Mouse (Mus musculus): ENCODE data around the gene Tprgl.
A peak's percentile ranks its signal among the peaks of the same experiment; 100 is the strongest.

Tprgl gene

GRCm38 (mm10) chr4:154159002-154159401 lies 1.5 kb downstream of the Tprgl start:
- DNase-seq, result peak; percentile 81

DNA sequence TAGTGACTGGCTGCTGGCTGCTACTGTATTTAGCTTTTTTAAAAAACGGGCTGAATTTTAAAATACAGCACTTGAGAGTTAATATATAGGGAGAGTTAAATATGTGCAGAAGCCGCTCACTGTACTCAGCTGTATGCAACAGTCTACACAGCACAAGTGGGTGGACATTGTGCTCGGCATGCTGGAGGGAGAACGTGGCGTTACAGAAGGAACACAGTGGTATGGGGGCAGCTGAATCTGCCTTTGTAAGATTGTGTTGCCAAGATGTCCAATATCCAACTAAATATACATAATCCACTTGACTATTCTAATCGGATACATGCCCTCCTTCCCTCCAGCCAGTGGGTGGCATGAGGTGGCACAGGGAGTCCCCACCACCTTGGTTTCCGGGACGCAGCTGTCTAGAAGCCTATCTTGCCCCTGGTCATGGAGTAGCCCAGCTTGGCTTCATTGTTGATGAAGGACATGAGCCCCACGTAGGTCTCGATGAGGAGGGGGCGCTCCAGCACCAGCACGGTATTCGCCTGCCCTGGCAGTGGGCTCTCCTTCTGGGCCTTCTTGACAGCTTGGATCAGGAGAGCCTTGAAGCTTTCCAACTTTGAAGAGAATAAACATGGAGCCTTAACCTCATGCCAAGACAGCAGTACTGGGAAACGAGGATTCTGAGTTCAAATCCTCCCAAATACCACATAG lies 2.4 kb downstream of the Tprgl start:
- no peak for DNase-seq

- DNase-seq, result no peak
Observed at GRCm38 (mm10) chr4:154156050-154156449, 4.4 kb downstream of the Tprgl start.

DNA sequence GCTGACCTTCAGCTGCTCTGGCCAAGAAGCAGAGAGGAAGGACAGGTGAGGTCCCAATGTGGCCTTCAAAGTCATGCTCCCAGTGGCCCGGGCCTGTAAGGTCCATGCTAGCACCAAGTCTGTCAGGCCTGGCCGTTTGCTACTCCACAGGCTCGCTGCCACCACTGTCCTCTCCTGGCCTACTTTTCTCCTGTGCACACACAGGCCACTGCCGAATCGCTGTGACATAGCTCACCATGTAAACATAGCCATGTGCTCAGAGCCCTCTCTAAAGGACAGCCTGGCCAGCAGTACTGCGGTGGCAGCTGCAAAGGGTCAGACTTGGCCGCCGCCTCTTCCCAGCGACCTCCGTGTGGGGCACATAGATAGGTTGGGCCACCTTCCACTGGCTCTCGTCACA lies 6.4 kb downstream of the Tprgl start:
- DNase-seq, result no peak

- no peak for DNase-seq
Observed at GRCm38 (mm10) chr4:154146342-154146741, 14.1 kb downstream of the Tprgl start.

DNA sequence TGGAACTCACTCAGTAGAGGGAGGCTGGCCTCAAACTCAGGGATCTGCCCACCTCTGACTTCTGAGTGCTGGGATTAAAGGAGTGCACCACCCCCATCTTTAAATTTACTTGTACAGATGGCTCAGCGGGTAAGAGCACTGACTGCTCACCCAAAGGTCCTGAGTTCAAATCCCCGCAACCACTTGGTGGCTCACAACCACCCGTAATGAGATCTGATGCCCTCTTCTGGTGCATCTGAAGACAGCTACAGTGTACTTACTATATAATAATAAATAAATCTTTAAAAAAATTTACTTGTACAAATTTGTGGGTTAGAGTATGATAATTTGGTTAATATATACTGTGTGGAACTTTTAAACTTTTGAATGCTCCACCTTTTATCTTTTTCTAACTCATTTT lies 15.8 kb downstream of the Tprgl start:
- no peak for DNase-seq

GRCm38 (mm10) chr4:154142211-154143040 lies 18.0 kb downstream of the Tprgl start, which contains the start of gene Wrap73:
TSS of gene Wrap73 (plus strand) at chr4:154142372.
- peak; percentile 88 for DNase-seq

GRCm38 (mm10) chr4:154141009-154141867 lies 19.2 kb downstream of the Tprgl start:
- no peak for DNase-seq

- no peak for DNase-seq
Observed at GRCm38 (mm10) chr4:154140213-154141008, 20.1 kb downstream of the Tprgl start.

DNA sequence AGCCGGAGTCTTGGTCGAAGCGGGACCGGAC lies 20.5 kb downstream of the Tprgl start, which contains the start of gene Trp73:
TSS of gene Trp73 (minus strand) at position 27 of the 31 bp plus-strand sequence.
- no peak for DNase-seq

- no peak for DNase-seq
Observed at GRCm38 (mm10) chr4:154139671-154140181, 20.7 kb downstream of the Tprgl start.

DNA sequence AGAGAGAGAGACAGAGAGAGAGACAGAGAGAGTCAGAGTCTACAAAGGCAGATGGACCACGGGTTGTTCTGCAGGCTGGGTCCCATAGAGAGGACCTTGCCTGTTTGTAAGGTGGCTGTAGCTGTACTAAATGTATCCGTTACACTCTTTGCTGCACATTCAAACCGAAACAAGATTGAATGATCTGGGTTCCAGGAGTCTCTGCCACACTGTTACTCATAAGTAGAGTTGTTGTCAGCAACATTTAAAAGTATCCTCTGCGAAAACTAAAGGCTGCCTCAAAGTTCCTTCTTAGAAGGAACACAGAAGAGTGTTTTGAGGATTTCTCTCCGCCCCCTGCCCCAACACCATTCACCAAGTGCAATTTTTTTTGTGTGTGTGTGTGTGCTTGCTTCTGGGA lies 23.3 kb downstream of the Tprgl start:
- no peak for DNase-seq

DNA sequence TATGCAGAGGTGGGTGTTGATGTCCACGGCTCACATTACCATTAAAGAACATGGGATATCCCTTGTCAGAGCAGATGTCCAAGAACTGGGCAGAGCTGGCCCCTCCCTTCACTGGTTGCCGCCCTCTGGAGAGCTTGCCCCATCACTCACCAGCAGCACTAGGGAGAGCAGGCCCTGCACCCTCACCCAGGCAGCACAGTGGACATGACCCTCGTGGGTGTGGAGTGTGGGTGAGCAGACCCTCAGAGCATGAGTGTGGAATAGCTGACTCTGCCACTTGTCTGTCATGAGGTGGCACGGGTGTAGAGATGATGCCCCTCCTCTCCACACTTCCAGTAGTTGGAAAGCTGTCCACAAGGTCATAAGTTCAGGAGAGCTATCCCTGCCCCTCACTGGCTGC lies 25.7 kb downstream of the Tprgl start:
- no peak for DNase-seq

- DNase-seq, result no peak
Observed at GRCm38 (mm10) chr4:154131894-154132293, 28.6 kb downstream of the Tprgl start.

GRCm38 (mm10) chr4:154129950-154130349 lies 30.5 kb downstream of the Tprgl start:
- DNase-seq, result no peak

DNA sequence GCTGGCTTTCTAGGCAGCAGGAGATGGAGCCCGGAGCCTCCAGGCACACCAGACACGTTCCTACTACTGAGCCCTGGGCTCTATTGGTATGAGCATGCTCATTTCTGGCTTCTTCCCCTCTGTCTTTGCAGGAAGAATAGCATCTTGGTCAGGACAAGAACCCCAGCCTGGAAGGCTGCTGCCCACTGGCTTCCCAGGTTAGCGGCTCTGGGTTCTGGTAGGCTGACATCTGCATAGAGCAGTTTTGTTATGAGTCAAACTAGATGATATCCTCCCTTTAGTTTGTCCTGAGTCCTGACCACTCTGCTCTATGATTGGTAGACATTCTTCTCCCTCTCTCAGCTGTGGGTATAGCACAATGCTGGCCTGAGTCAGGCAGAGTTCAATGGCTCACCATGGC lies 33.2 kb downstream of the Tprgl start:
- no peak for DNase-seq

DNA sequence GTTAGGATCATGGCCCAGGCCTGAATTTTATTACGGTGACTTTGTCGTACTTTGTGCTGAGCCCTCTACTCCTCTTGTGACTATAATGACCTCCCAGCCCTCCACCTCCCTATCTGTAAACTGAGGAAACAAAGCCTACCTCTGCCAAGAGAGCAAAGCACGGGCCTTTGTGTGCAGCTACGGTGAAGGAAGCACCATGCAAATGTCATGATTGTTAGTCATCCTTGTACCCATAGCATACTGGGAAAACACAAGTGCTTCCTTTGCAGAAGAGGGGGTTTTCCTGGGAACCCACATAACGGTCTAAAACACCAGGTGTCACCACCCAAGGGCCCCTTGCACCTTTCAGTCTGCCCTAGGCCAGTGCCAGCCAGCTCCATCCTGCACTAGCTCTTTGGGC lies 35.3 kb downstream of the Tprgl start:
- no peak for DNase-seq

GRCm38 (mm10) chr4:154123553-154123952 lies 36.9 kb downstream of the Tprgl start:
- DNase-seq, result no peak

GRCm38 (mm10) chr4:154122374-154122773 lies 38.1 kb downstream of the Tprgl start:
- no peak for DNase-seq

DNA sequence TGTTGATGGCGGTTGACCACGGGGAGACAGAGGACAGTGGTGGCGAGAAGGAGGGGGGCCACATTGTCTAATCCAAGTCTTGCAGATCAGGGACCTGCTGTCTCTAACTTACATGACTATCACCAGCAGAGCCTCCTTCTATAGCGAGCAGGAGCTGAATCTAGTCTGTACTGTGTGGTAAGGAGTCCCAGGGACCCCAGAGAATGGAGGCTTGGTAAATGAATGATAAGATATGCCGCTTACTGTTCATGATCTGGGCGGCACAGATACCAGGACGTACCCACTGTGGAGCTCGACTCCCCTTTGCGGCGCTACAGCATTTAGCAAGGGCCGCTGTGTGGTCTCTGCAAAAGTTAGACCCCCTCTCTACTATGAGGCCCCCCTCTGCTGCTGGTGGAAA lies 38.7 kb downstream of the Tprgl start:
- no peak for DNase-seq

- DNase-seq, result no peak
Observed at GRCm38 (mm10) chr4:154119208-154119607, 41.3 kb downstream of the Tprgl start.

- no peak for DNase-seq
Observed at GRCm38 (mm10) chr4:154118782-154119181, 41.7 kb downstream of the Tprgl start.

DNA sequence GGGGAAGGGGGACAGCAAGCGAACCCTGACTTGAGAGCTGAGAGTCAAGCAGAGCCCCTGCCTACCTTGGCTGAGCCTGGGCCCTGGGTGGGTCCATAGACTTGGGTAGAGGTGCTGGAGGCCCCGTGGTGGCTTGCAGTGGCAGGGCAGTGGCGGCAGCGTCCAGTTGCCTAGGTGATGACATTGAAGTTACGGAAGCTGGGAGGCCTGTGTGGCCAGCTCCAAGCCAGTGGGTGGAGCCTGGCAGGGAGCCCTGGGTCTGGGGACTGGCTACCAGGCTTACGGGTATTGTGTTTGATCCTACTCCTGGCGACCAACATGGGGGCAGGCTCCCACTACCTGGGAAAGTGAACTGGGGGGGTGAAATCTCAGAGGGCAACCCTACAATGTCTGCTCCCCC lies 44.0 kb downstream of the Tprgl start:
- DNase-seq, result no peak
